Mouse (Mus musculus): Measurements from ENCODE around the gene Cbx5. TPM values are rescaled to one million over a fixed set of nuclear protein-coding genes. Genes with fewer than 3 reads are reported as not detected.

Cbx5 gene
- polyA plus RNA-seq, 1 experiment = 52.3 TPM

DNA sequence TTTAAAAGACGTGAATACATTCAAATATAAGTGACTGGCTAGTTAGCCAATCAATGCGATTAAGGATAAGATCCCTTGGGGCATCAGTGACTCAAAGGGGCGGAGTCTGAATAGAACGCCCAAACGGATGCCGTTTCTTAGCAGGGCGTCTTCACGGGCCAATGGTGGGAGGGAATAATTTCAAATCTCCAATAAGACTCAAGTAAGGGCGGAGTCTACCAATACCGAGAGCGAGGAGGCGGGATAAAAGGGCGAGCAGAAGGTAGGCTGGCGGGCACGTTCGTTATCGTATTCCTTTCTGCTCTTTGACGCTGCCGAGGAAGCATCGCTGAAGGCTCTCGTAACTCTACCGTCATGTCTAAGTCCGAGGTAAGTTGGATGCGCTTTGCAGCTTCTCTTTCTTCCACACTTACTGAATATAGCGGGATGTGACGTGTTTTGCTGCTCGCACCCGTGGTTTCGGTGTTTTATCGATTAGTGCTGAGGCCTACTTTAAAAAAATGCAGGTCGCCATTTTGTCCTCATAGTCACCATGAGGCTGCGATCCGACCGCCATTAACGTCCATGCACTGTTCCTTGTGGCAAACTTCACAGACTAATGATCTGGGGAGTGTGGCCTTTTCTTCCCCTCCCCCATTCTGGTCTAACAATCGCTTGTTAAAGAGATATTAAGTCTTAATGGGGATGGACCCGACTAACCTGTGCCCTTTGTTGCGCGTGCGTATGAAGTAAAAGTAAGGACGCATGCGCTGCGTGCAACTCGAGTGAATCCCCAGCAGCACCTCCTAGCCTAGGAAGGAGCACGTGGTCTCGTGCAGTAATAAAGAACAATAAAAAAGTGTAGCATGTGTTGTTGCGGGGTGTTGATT is 778 bp upstream of the Cbx5 start, which contains the start of gene Hnrnpa1:
Gene Hnrnpa1, plus strand, starts transcription at position 273 of the 869 bp plus-strand sequence.
- no peak for TF ChIP-seq CTCF (IDR thresholded peaks at IDR 0.05; ENCODE audit: control insufficient read depth, insufficient read depth, insufficient read length)
- peak; percentile 85 for TF ChIP-seq USF1 (IDR thresholded peaks at IDR 0.05; ENCODE audit: low read depth)
- TF ChIP-seq MYOD1 (IDR thresholded peaks at IDR 0.05; ENCODE audit: control insufficient read depth, insufficient read length, low read depth) = no peak
- no peak for TF ChIP-seq CEBPB (IDR thresholded peaks at IDR 0.05; ENCODE audit: low read depth)
- peak; percentile 99 for TF ChIP-seq MAX (IDR thresholded peaks at IDR 0.05)
- no peak for TF ChIP-seq MYOG (IDR thresholded peaks at IDR 0.05; ENCODE audit: control insufficient read depth, extremely low read depth, insufficient read length)
- TF ChIP-seq FOSL1 (IDR thresholded peaks at IDR 0.05; ENCODE audit: insufficient read depth, low read length, poor library complexity, severe bottlenecking) = peak; percentile 13
- Histone ChIP-seq H3K27me3 (ENCODE audit: control insufficient read depth, insufficient read depth, insufficient read length) (no peaks in the 10 kb centered on the region), H3K36me3 (ENCODE audit: control insufficient read depth, insufficient read depth) (peaks cover 65% of the 10 kb centered on the region), H3ac (ENCODE audit: control insufficient read depth, insufficient read length, low read depth) (peak within 1 kb of the TSS; percentile 95), H3K4me3 (ENCODE audit: insufficient read depth, poor library complexity, severe bottlenecking) (peak within 1 kb of the TSS; percentile 74), H3K79me3 (ENCODE audit: low read depth) (peaks cover 82% of the 10 kb centered on the region), H3K79me2 (ENCODE audit: control insufficient read depth, insufficient read depth) (peaks cover 87% of the 10 kb centered on the region)

DNA sequence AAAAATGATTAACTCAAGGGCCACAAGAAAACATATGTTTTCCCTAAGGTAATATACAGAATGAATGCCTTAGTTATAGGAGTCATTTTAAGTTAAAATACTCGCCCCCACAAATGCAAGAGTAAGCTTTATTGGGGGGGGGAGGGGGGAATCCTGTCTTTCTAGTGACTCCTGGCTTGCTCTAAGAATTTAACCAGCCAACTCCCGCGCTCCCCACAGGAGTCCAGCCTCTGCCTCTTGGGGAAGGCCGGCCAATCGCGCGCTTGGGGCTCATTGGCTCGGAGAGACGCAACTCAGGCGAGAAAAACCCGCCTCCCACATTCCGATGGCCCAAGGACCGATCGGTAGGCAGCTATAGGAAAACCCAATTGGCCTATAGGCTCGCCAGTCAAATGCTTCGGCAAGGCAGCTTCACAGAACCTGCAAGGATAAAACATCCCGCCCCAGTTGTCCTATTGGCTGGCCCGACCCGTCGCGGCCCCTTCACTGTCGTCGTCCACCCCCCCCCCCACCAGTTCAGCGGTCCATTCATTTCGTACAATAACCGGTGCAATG is 409 bp downstream of the Cbx5 start:
- H3K4me3 ChIP-seq (ENCODE audit: insufficient read depth, poor library complexity, severe bottlenecking) = peak overlapping the region; percentile 74
- H3ac ChIP-seq (ENCODE audit: control insufficient read depth, insufficient read length, low read depth) = peak overlapping the region; percentile 95
- peaks cover 85% of the 10 kb centered on the region for H3K79me3 ChIP-seq (ENCODE audit: low read depth)
- peaks cover 90% of the 10 kb centered on the region for H3K79me2 ChIP-seq (ENCODE audit: control insufficient read depth, insufficient read depth)
- H3K27me3 ChIP-seq (ENCODE audit: control insufficient read depth, insufficient read depth, insufficient read length) = no peaks in the 10 kb centered on the region
- no peak for TF ChIP-seq MYOD1 (IDR thresholded peaks at IDR 0.05; ENCODE audit: control insufficient read depth, insufficient read length, low read depth)
- no peak for TF ChIP-seq CEBPB (IDR thresholded peaks at IDR 0.05; ENCODE audit: low read depth)
- no peak for TF ChIP-seq USF1 (IDR thresholded peaks at IDR 0.05; ENCODE audit: low read depth)
- peaks cover 65% of the 10 kb centered on the region for H3K36me3 ChIP-seq (ENCODE audit: control insufficient read depth, insufficient read depth)

DNA sequence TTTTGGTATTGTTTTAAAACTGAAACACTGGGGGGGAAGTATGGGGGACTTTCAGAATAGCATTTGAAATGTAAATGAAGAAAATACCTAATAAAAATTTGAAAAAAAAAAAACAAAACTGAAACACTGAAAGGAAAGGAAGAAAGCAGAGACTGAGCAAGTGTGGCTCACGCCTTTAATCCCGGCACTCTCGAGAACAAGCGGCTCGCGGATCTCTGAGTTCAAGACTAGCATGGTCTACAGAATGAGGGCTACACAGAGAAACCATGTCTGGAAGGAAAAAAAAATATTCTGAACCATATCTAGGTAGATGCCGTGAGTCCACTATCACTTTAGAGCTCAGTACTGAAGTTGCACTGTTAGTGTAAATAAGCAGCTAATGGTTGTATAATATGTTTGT is 2.3 kb downstream of the Cbx5 start:
- Histone ChIP-seq H3K79me3 (ENCODE audit: low read depth) (peaks cover 86% of the 10 kb centered on the region), H3K79me2 (ENCODE audit: control insufficient read depth, insufficient read depth) (peaks cover 90% of the 10 kb centered on the region), H3K36me3 (ENCODE audit: control insufficient read depth, insufficient read depth) (peaks cover 61% of the 10 kb centered on the region), H3K4me3 (ENCODE audit: insufficient read depth, poor library complexity, severe bottlenecking) (no peak overlapping the region), H3K27me3 (ENCODE audit: control insufficient read depth, insufficient read depth, insufficient read length) (no peaks in the 10 kb centered on the region), H3ac (ENCODE audit: control insufficient read depth, insufficient read length, low read depth) (no peak overlapping the region)
- TF ChIP-seq MAX (IDR thresholded peaks at IDR 0.05) (no peak), CEBPB (IDR thresholded peaks at IDR 0.05; ENCODE audit: low read depth) (no peak), USF1 (IDR thresholded peaks at IDR 0.05; ENCODE audit: low read depth) (no peak), MYOG (IDR thresholded peaks at IDR 0.05; ENCODE audit: control insufficient read depth, extremely low read depth, insufficient read length) (no peak), MYOD1 (IDR thresholded peaks at IDR 0.05; ENCODE audit: control insufficient read depth, insufficient read length, low read depth) (no peak), FOSL1 (IDR thresholded peaks at IDR 0.05; ENCODE audit: insufficient read depth, low read length, poor library complexity, severe bottlenecking) (no peak), CTCF (IDR thresholded peaks at IDR 0.05; ENCODE audit: control insufficient read depth, insufficient read depth, insufficient read length) (no peak)

GRCm38 (mm10) chr15:103233119-103233518 is 6.5 kb downstream of the Cbx5 start:
- Histone ChIP-seq H3K36me3 (ENCODE audit: control insufficient read depth, insufficient read depth) (peaks cover 66% of the 10 kb centered on the region), H3K4me3 (ENCODE audit: insufficient read depth, poor library complexity, severe bottlenecking) (no peak overlapping the region), H3ac (ENCODE audit: control insufficient read depth, insufficient read length, low read depth) (no peak overlapping the region), H3K79me3 (ENCODE audit: low read depth) (peaks cover 96% of the 10 kb centered on the region), H3K79me2 (ENCODE audit: control insufficient read depth, insufficient read depth) (peaks cover 100% of the 10 kb centered on the region), H3K27me3 (ENCODE audit: control insufficient read depth, insufficient read depth, insufficient read length) (no peaks in the 10 kb centered on the region)
- no peak for TF ChIP-seq MYOD1 (IDR thresholded peaks at IDR 0.05; ENCODE audit: control insufficient read depth, insufficient read length, low read depth)
- TF ChIP-seq USF1 (IDR thresholded peaks at IDR 0.05; ENCODE audit: low read depth) = no peak
- no peak for TF ChIP-seq CTCF (IDR thresholded peaks at IDR 0.05; ENCODE audit: control insufficient read depth, insufficient read depth, insufficient read length)
- no peak for TF ChIP-seq MAX (IDR thresholded peaks at IDR 0.05)
- TF ChIP-seq MYOG (IDR thresholded peaks at IDR 0.05; ENCODE audit: control insufficient read depth, extremely low read depth, insufficient read length) = no peak
- no peak for TF ChIP-seq CEBPB (IDR thresholded peaks at IDR 0.05; ENCODE audit: low read depth)
- no peak for TF ChIP-seq FOSL1 (IDR thresholded peaks at IDR 0.05; ENCODE audit: insufficient read depth, low read length, poor library complexity, severe bottlenecking)

GRCm38 (mm10) chr15:103228904-103229303 is 10.7 kb downstream of the Cbx5 start:
- Histone ChIP-seq H3K79me3 (ENCODE audit: low read depth) (peaks cover 94% of the 10 kb centered on the region), H3K79me2 (ENCODE audit: control insufficient read depth, insufficient read depth) (peaks cover 100% of the 10 kb centered on the region), H3K27me3 (ENCODE audit: control insufficient read depth, insufficient read depth, insufficient read length) (no peaks in the 10 kb centered on the region), H3K4me3 (ENCODE audit: insufficient read depth, poor library complexity, severe bottlenecking) (no peak overlapping the region), H3K36me3 (ENCODE audit: control insufficient read depth, insufficient read depth) (peaks cover 47% of the 10 kb centered on the region), H3ac (ENCODE audit: control insufficient read depth, insufficient read length, low read depth) (no peak overlapping the region)
- no peak for TF ChIP-seq MYOG (IDR thresholded peaks at IDR 0.05; ENCODE audit: control insufficient read depth, extremely low read depth, insufficient read length)
- TF ChIP-seq CEBPB (IDR thresholded peaks at IDR 0.05; ENCODE audit: low read depth) = no peak
- no peak for TF ChIP-seq CTCF (IDR thresholded peaks at IDR 0.05; ENCODE audit: control insufficient read depth, insufficient read depth, insufficient read length)
- no peak for TF ChIP-seq USF1 (IDR thresholded peaks at IDR 0.05; ENCODE audit: low read depth)
- TF ChIP-seq FOSL1 (IDR thresholded peaks at IDR 0.05; ENCODE audit: insufficient read depth, low read length, poor library complexity, severe bottlenecking) = no peak
- no peak for TF ChIP-seq MAX (IDR thresholded peaks at IDR 0.05)
- TF ChIP-seq MYOD1 (IDR thresholded peaks at IDR 0.05; ENCODE audit: control insufficient read depth, insufficient read length, low read depth) = no peak

Data from C2C12 (cell line).